Mouse (Mus musculus) cerebellum, adult (tissue): Measurements from ENCODE around the gene Gpatch11.
"Not testable (repeated sequence)": the region's sequence is repeated elsewhere in the genome, so short reads cannot be mapped to it uniquely, and the experiment has no call there.

Experiments
- ATAC-seq: cut with Nextera tagmentation; 2 replicates; pipeline ENCODE4 v1.9.2; 2017; ENCODE audit warnings: mild to moderate bottlenecking, moderate library complexity, mixed read lengths; ENCODE audit not compliant: insufficient number of reproducible peaks, low FRiP score, low TSS enrichment

Gene Gpatch11

GRCm38 (mm10) chr17:78834856-78835835 is at the start of gene Gpatch11, which contains the start of gene Heatr5b:
Gene Gpatch11 (plus strand): TSS chr17:78835567.
Gene Heatr5b (minus strand): TSS chr17:78835364.
- peak; percentile 93 for ATAC-seq

- not testable (repeated sequence) for ATAC-seq
Observed at GRCm38 (mm10) chr17:78788273-78788672, 47.1 kb upstream of the Gpatch11 start.

- ATAC-seq = no peak
Observed at GRCm38 (mm10) chr17:78791068-78791689, 44.2 kb upstream of the Gpatch11 start.

- no peak for ATAC-seq
Observed at GRCm38 (mm10) chr17:78791690-78792070, 43.7 kb upstream of the Gpatch11 start.

- no peak for ATAC-seq
Observed at GRCm38 (mm10) chr17:78792122-78792521, 43.2 kb upstream of the Gpatch11 start.

- ATAC-seq = no peak
Observed at GRCm38 (mm10) chr17:78794390-78794789, 41.0 kb upstream of the Gpatch11 start.

- ATAC-seq = no peak
Observed at GRCm38 (mm10) chr17:78797222-78797621, 38.1 kb upstream of the Gpatch11 start.

- ATAC-seq = no peak
Observed at GRCm38 (mm10) chr17:78809019-78809418, 26.3 kb upstream of the Gpatch11 start.

- no peak for ATAC-seq
Observed at GRCm38 (mm10) chr17:78809582-78809981, 25.8 kb upstream of the Gpatch11 start.

- no peak for ATAC-seq
Observed at GRCm38 (mm10) chr17:78824346-78824745, 11.0 kb upstream of the Gpatch11 start.

GRCm38 (mm10) chr17:78836056-78836455 is 689 bp downstream of the Gpatch11 start:
- ATAC-seq = no peak

- no peak for ATAC-seq
Observed at GRCm38 (mm10) chr17:78842271-78842928, 7.0 kb downstream of the Gpatch11 start.

- no peak for ATAC-seq
Observed at GRCm38 (mm10) chr17:78856243-78856642, 20.9 kb downstream of the Gpatch11 start.

GRCm38 (mm10) chr17:78873886-78874285 is 38.5 kb downstream of the Gpatch11 start:
- no peak for ATAC-seq

- ATAC-seq = peak; percentile 28; the same call in 1 of the 2 replicates
Observed at GRCm38 (mm10) chr17:78881878-78882304, 46.5 kb downstream of the Gpatch11 start.

GRCm38 (mm10) chr17:78882401-78883112 is 47.2 kb downstream of the Gpatch11 start, which contains the start of gene Eif2ak2:
Gene Eif2ak2 (minus strand): TSS chr17:78882573.
- peak; percentile 84 for ATAC-seq

GRCm38 (mm10) chr17:78883291-78883690 is 47.9 kb downstream of the Gpatch11 start:
- ATAC-seq = no peak

- ATAC-seq = no peak
Observed at GRCm38 (mm10) chr17:78885286-78886065, 50.1 kb downstream of the Gpatch11 start.

- peak; percentile 53; the same call in 1 of the 2 replicates for ATAC-seq
Observed at GRCm38 (mm10) chr17:78888554-78888953, 53.2 kb downstream of the Gpatch11 start.
